Mouse (Mus musculus) Patski (cell line): ENCODE data around the gene Crxos. TPM values are rescaled to one million over a fixed set of nuclear protein-coding genes. Genes with fewer than 3 reads are reported as not detected.
"Not testable (repeated sequence)": the region's sequence is repeated elsewhere in the genome, so short reads cannot be mapped to it uniquely, and the experiment has no call there.

ENCODE experiments used
- ATAC-seq: fragments of 100-300 bp; one replicate; pipeline ENCODE4 v1.8.0; 2021
- CTCF ChIA-PET: fragments of 350-600 bp; sonication (Branson Sonifier 250); formaldehyde crosslinking; loops from one replicate; lab custom pipeline; 2022; ENCODE audit warnings: inconsistent platforms; lab: Charles Lee
- POLR2A ChIA-PET: fragments of 350-600 bp; sonication (Branson Sonifier 250); formaldehyde crosslinking; loops from one replicate; lab custom pipeline; 2022; ENCODE audit warnings: antibody characterized with exemption, inconsistent platforms; lab: Charles Lee
- DNase-seq: peaks from one replicate; pipeline ENCODE4 v3.0.0-alpha.2; 2011; ENCODE audit warnings: low read depth, low spot score
- H3K27me3 ChIP-seq: fragments of 371-371 bp; one replicate; pipeline ENCODE4 v1.5.1; 2021
- CTCF ChIP-seq: fragments of 100-300 bp; IDR thresholded peaks from one replicate; pipeline ENCODE4 v1.5.1; 2021
- in situ Hi-C: fragments of 300-500 bp; cut with MboI; formaldehyde crosslinking; loops from 3 replicates; pipeline ENCODE4 v1.11.1; 2018; ENCODE audit warnings: low pct_unique_long_range_greater_than_20kb, mixed read lengths
- polyA plus RNA-seq: library from polyadenylated mRNA; unstranded; gene quantifications from one replicate; pipeline ENCODE4 v1.2.3, GENCODE M21; 2021

Gene Crxos
- polyA plus RNA-seq, 1 experiment from 2014 or later, result not detected

DNA sequence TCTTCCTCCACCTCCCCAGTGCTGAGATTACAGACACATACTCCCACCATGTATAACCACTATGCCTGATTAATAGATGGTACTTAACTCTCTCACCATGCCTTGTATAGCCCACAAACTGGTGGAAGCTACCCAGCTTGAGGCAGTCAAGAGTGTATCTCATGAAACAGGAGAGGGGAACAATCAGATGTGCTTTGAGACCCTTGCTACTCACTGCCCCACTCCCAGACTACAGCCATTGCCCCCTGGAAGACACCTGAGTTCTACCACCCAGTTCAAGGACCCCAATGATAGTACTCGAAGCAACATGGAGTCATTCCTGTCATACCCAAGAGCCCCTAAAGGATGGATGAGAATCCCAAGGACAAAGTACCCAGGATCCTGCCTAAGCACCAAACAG lies 24.2 kb downstream of the Crxos start:
- POLR2A ChIA-PET, result no interaction called here

DNA sequence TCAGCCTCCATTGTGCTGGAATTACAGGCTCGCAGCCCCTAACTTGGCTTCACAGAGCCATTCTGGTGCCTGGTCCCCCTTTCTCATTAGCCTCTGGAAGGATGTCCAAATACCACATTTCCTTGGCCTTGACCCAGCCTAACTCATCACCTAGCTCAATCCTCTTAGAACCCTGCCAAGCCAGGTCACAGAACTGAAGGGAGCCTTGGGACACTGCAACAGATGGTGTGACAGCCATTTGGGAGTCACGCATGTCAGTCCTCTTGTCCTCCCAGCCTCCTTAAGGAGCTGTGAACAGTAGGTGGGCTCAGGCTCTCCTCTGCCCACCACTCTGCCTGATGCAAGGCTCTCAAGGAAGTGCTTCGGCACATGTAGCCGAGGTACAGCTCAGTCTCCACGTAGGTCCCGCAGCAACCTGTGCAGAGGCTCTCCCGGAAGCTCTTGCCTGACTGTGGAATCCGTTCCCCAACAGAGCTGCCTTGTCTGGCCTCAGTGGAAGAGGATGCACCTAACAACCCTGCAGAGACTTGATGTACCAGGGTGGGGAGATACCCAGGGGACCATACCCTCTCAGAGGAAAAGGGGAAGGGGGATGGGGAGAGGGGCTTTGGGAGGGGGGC lies 25.7 kb downstream of the Crxos start:
- in situ Hi-C loops, result no loop called here
- H3K27me3 ChIP-seq, result peaks cover 24% of the 10 kb centered on the region
- ChIA-PET POLR2A (no interaction called here), CTCF (interaction anchor here (1.2 to 1.4 kb wide), 2 partner anchors 49 to 67 kb away, joined by 4 to 5 read pairs; no protein-coding TSS in a partner anchor)
- TF ChIP-seq CTCF, result no peak
- no peak for DNase-seq
- ATAC-seq, result no peak

More for the DNA sequence above, 24.2 kb downstream of the Crxos start:
- CTCF ChIA-PET, result interaction anchor here (0.7 kb wide), 1 partner anchor 47 kb away, joined by 3 read pairs; no protein-coding TSS in a partner anchor
- ATAC-seq, result no peak
- H3K27me3 ChIP-seq, result peaks cover 24% of the 10 kb centered on the region
- in situ Hi-C loops, result no loop called here
- DNase-seq, result no peak
- TF ChIP-seq CTCF, result no peak

DNA sequence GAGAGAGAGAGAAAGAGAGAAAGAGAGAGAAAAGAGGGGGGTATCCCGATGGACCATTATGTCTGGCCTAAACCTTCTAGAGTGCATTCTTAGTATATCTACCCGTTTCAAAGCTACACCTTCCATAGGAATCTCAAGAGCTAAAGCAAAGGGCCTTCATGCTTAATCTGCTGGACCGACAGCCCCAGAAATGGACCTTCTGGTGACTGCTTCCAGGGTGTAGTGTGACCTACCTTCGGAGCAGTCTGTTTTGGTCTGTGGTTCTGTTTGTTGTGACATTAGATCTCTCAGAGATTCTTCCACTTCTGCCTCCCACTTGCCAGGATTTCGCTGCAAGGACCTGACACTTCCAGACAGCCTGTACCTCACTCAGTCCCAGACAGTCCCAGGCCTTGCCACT lies 28.1 kb downstream of the Crxos start:
- in situ Hi-C loops, result no loop called here
- ChIA-PET CTCF (interaction anchor here (1.0 to 2.7 kb wide), 3 partner anchors 9 to 14 kb away, joined by 3 to 21 read pairs (median 4); no protein-coding TSS in a partner anchor), POLR2A (interaction anchor here (0.5 kb wide), 1 partner anchor 55 kb away, joined by 4 read pairs; no protein-coding TSS in a partner anchor)
- peaks cover 18% of the 10 kb centered on the region for H3K27me3 ChIP-seq
- TF ChIP-seq CTCF, result no peak
- ATAC-seq (no peak), DNase-seq (no peak)

DNA sequence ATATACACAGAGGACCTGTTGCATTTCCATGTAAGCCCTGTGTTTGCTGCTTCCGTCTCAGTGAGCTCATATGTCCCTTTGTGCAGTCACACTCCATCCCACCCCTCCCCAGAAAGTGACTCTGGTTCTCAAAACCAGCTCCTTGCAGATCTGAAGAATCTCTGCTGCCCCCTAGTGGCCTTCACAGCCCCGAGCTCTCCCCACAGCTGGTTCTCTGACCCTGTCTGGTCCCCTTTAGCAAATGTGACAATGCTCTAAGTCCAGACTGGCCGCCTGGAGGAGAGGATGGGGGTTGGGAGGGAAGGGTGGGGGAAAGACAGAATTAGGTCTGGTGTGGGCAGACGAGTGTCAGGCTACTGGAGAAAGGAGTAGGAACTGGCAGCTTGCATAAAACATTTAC lies 29.8 kb downstream of the Crxos start:
- peak; percentile 89 for ATAC-seq
- ChIA-PET POLR2A (no interaction called here), CTCF (interaction anchor here (0.6 to 2.7 kb wide), 9 partner anchors 9 to 63 kb away, joined by 3 to 21 read pairs (median 3); partner anchors contain the start of gene Ehd2)
- peak; percentile 85 for TF ChIP-seq CTCF
- in situ Hi-C loops, result no loop called here
- DNase-seq, result no peak
- peaks cover 14% of the 10 kb centered on the region for H3K27me3 ChIP-seq

DNA sequence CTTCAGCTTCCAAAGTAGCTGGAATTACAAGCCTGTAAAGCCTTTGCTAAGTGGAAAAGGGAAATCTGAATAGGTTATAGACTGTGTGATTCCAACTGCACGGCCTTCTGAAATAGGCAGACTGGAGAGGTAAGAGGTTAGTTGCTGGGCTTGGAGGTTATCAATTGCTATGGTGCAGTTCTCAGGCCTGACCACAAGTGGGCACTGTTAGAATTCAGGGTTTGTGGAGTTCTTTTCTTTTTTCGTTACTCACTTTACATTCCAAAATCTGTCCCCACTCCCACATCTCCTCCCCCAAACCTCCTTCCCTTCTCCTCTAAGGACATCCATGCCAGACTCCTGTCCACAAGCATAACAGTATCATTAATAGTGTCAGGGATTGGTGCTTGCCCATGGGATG lies 31.8 kb downstream of the Crxos start:
- peak; percentile 83 for TF ChIP-seq CTCF
- ChIA-PET POLR2A (no interaction called here), CTCF (no interaction called here)
- in situ Hi-C loops, result no loop called here
- ATAC-seq, result no peak
- DNase-seq, result no peak
- H3K27me3 ChIP-seq, result peaks cover 7% of the 10 kb centered on the region

DNA sequence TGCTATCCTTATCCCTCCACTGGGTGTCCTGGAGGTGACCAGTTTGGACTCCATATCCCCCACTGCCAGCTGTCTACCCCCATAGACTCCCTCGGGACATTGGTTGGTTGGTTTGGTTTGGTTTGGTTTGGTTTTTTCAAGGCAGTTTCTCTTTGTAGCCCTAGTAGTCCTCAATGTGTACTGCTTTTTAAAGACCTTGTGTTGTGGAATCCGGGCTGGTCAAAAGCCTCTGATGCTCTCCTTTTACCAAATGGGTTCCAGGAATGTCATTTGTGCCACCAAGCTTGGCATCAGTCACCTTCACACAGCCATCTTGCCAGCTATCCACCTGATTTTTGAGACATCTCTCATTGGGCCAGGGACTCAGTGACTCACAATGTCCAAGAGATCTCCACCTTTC lies 32.3 kb downstream of the Crxos start:
- no peak for DNase-seq
- peaks cover 5% of the 10 kb centered on the region for H3K27me3 ChIP-seq
- in situ Hi-C loops, result no loop called here
- TF ChIP-seq CTCF, result no peak
- ATAC-seq, result no peak
- POLR2A ChIA-PET, result no interaction called here
- CTCF ChIA-PET, result no interaction called here

DNA sequence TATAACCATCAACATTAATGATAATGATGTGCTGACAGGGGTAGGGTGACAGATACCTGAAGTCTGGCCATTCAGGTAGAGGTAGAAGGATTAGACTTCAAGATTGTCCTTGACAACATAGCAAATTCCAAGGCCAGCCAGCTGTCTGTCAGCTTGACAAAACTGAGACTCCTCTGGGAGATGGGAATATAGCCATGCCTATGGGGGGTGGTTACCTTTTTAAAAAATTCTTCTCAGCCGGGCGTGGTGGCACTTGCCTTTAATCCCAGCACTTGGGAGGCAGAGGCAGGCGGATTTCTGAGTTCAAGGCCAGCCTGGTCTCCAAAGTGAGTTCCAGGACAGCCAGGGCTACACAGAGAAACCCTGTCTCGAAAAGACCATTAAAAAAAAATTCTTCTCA lies 33.3 kb downstream of the Crxos start:
- in situ Hi-C loops, result not testable (repeated sequence)

DNA sequence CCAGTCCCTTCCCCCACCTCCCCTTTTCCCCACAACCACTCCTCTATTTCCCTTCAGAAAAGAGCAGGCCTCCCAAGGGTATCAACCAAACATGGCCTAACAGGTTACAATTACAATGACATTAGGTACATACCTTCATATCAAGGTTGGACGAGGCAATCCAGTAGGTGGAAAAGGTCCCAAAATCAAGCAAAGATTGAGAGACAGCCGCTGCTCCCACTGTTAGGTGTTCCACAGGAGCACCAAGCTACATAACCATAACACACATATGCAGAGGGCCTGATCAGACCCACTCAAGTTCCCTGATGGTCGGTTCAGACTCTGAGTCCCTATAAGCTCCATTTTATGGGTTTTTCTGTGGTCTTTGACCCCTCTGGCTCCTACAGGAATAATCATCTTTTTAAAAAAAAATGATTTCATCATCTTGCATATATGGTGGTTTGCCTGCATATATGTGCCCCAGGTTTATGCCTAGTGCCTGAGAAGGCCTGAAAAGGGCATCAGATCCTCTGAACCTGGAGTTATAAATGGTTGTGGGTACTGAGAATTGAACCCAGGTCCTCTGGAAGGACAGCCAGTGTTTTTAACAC lies 33.8 kb downstream of the Crxos start:
- DNase-seq, result no peak
- CTCF ChIA-PET, result interaction anchor here (1.1 kb wide), 1 partner anchor 52 kb away, joined by 3 read pairs; no protein-coding TSS in a partner anchor
- TF ChIP-seq CTCF, result no peak
- H3K27me3 ChIP-seq, result no peaks in the 10 kb centered on the region
- POLR2A ChIA-PET, result no interaction called here
- in situ Hi-C loops, result no loop called here
- no peak for ATAC-seq

More for the DNA sequence above, 33.3 kb downstream of the Crxos start:
- ATAC-seq, DNase-seq, H3K27me3 ChIP-seq, POLR2A ChIA-PET: not testable (repeated sequence)
- CTCF ChIA-PET, result interaction anchor here (1.1 kb wide), 1 partner anchor 52 kb away, joined by 3 read pairs; no protein-coding TSS in a partner anchor

DNA sequence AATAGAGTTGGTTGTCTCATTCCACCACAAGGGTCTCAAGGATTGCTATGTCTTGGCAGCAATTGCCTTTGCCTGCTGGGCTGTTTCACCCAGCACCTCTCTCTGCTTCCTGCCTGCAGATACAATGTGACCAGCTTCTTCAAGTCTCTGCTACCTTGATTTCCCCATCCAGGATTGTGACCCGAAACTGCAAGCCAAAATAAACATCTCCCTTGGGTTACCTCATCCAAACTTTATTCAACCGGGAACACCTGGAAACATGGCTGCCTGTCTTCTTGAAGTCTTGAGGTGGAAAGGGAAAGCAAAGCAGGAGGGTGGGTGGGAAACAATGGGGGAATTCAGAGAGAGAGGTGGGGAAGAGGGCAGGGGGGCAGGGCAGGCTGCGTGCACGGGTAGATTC lies 34.6 kb downstream of the Crxos start:
- POLR2A ChIA-PET, result no interaction called here
- CTCF ChIA-PET, result no interaction called here
- H3K27me3 ChIP-seq, result no peaks in the 10 kb centered on the region
- no peak for TF ChIP-seq CTCF
- no peak for ATAC-seq
- in situ Hi-C loops, result no loop called here
- DNase-seq, result no peak

DNA sequence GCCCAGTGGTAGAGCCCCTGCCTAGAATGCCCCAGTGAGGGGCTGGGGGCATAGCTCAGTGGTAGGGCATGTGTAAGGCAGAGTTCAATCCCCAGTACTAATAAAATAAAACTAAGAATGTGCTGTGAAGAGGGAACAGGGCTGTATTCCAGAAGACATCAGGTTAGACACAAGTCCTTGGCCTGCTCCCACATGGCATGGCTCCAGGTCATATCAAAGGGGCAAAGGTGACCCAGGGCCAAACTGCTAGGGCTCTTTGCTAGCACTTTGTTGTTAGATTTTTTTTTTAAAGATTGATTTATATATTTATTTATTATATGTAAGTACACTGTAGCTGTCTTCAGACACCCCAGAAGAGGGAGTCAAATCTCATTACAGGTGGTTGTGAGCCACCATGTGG lies 36.0 kb downstream of the Crxos start:
- CTCF ChIA-PET, result no interaction called here
- POLR2A ChIA-PET, result no interaction called here
- H3K27me3 ChIP-seq, result no peaks in the 10 kb centered on the region
- no peak for TF ChIP-seq CTCF
- in situ Hi-C loops, result no loop called here
- ATAC-seq (no peak), DNase-seq (no peak)

DNA sequence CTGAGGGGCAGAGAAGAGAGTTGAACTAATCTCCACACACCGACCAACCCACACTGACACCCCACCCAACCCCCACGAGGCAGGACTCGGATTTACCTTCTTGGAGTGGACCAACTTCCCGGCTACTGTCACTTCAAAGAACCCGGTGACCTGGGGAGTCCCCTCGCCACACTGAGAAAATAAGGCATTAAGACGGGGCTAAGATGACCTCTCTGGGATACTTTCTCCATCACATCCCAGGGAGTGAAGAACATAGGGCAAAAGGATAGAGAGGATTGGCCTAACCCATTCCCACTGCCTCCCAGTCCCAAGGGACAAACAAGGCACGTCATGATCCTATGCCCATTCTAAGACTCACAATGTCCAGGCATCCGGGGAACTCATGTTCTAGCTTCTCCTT lies 37.5 kb downstream of the Crxos start:
- POLR2A ChIA-PET, result no interaction called here
- ATAC-seq (no peak), DNase-seq (no peak)
- H3K27me3 ChIP-seq, result no peaks in the 10 kb centered on the region
- CTCF ChIA-PET, result interaction anchor here (0.6 kb wide), 1 partner anchor 55 kb away, joined by 3 read pairs; no protein-coding TSS in a partner anchor
- in situ Hi-C loops, result no loop called here
- TF ChIP-seq CTCF, result no peak
